Mouse (Mus musculus): Measurements from ENCODE around the gene Gm17374. TPM values are rescaled to one million over a fixed set of nuclear protein-coding genes. Genes with fewer than 3 reads are reported as not detected.

The Gm17374 gene
- polyA plus RNA-seq (2015; fragmentation: Nextera tagmentation; extraction: Ambion mirVana) = not detected in 2 replicates

DNA sequence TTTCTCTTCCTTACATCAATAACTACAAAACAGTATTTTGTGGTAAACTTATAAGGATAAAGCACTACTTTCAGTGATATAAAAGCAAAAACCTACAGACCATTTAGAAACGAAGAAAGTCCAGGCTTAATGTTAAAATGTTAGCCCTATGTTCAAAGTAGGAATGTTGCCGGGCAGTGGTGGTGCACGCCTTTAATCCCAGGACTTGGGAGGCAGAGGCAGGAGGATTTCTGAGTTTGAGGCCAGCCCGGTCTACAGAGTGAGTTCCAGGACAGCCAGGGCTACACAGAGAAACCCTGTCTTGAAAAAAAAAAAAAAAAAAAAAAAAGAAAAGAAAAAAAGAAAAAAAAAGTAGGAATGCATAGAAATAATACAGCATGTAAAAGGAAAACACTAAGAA is at the start of gene Gm17374:
Gm17374 (plus strand) TSS at position 301 of the 400 bp plus-strand sequence.

GRCm38 (mm10) chr2:140170127-140170802 is 18.4 kb downstream of the Gm17374 start, which contains the start of the genes Esf1 and Ndufaf5:
Esf1 (minus strand) TSS chr2:140170564.
Ndufaf5 (plus strand) TSS chr2:140170649.

Other genes starting within 250 kb of the Gm17374 start
- gene Tasp1, start 85.2 kb upstream of the Gm17374 start, polyA plus RNA-seq (2015; fragmentation: Nextera tagmentation; extraction: Ambion mirVana) = 14.6 and 21.1 TPM in 2 replicates
- gene Esf1, start 18.5 kb downstream of the Gm17374 start, polyA plus RNA-seq (2015; fragmentation: Nextera tagmentation; extraction: Ambion mirVana) = 19.6 and 25.7 TPM in 2 replicates
- gene Ndufaf5, start 18.6 kb downstream of the Gm17374 start, polyA plus RNA-seq (2015; fragmentation: Nextera tagmentation; extraction: Ambion mirVana) = 16.3 and 19.3 TPM in 2 replicates
- not detected in 2 replicates for gene Sel1l2, start 237.7 kb downstream of the Gm17374 start, polyA plus RNA-seq (2015; fragmentation: Nextera tagmentation; extraction: Ambion mirVana)
- gene Macrod2, start 243.3 kb downstream of the Gm17374 start, polyA plus RNA-seq (2015; fragmentation: Nextera tagmentation; extraction: Ambion mirVana) = 24.2 and 26.5 TPM in 2 replicates

Data from adrenal gland, postnatal 0 days (tissue).